Mouse (Mus musculus) megakaryocyte, embryonic 14.5 days (primary cell): ENCODE results near the gene Tns4.

Source experiments
- FLI1 ChIP-seq: IDR thresholded peaks from 2 replicates; pipeline ENCODE4 v1.6.1; 2012; ENCODE audit warnings: low read length, inconsistent platforms, mixed read lengths
- GATA1 ChIP-seq: IDR thresholded peaks from 3 replicates; pipeline ENCODE4 v1.6.1; 2012; ENCODE audit warnings: mixed read lengths, low read length, inconsistent platforms, borderline replicate concordance

GRCm38 (mm10) chr11:99111631-99112030, 22.5 kb upstream of the Tns4 start:
- TF ChIP-seq FLI1 (no peak), GATA1 (no peak)
